Mouse (Mus musculus) heart, embryonic 16.5 days (tissue): ENCODE measurements at regions not wholly inside any gene's neighbourhood (a gene's known extent, or its start where the extent isn't known, plus 50 kb on each side); places are given as distances from the start of the nearest gene placed in this dataset.

Experiments
- ATAC-seq: fragments of 200-750 bp; cut with Nextera tagmentation; replicated peaks from 2 replicates; pipeline ENCODE4 v1.8.0; 2017; ENCODE audit warnings: moderate number of reproducible peaks; ENCODE audit not compliant: insufficient read depth, low FRiP score; ENCODE audit errors: extremely low read depth
- H3K27ac ChIP-seq: fragments of 300-500 bp; sonication (generic); 2 replicates; pipeline ENCODE4 v1.5.1; 2014; ENCODE audit warnings: mild to moderate bottlenecking, low read length, control low read depth, moderate library complexity
- H3K27me3 ChIP-seq: fragments of 300-500 bp; sonication (generic); 2 replicates; pipeline ENCODE4 v1.6.1; 2014; ENCODE audit warnings: low read length, mixed read lengths; ENCODE audit not compliant: control insufficient read depth, insufficient read depth
- H3K36me3 ChIP-seq: fragments of 300-500 bp; sonication (generic); 2 replicates; pipeline ENCODE4 v1.6.1; 2014; ENCODE audit not compliant: control insufficient read depth, insufficient read depth
- H3K4me1 ChIP-seq: fragments of 300-500 bp; sonication (generic); 2 replicates; pipeline ENCODE4 v1.6.1; 2014; ENCODE audit warnings: low read length, mixed read lengths; ENCODE audit not compliant: control insufficient read depth, insufficient read depth
- H3K4me2 ChIP-seq: fragments of 300-500 bp; sonication (generic); 2 replicates; pipeline ENCODE4 v1.6.1; 2014; ENCODE audit warnings: low read depth, mild to moderate bottlenecking, control low read depth, low read length
- H3K4me3 ChIP-seq: fragments of 300-500 bp; sonication (generic); 2 replicates; pipeline ENCODE4 v1.5.1; 2014; ENCODE audit warnings: mild to moderate bottlenecking, control low read depth, low read length
- H3K9ac ChIP-seq: fragments of 300-500 bp; sonication (generic); 2 replicates; pipeline ENCODE4 v1.6.1; 2014; ENCODE audit warnings: low read length, control low read depth
- H3K9me3 ChIP-seq: fragments of 300-500 bp; sonication (generic); replicated peaks from 2 replicates; pipeline ENCODE4 v1.6.1; 2016; ENCODE audit warnings: low read length; ENCODE audit not compliant: control insufficient read depth
- WGBS: fragments of 180-500 bp; shearing (Covaris S2); extraction: QIAGEN DNeasy Blood & Tissue Kit; methylation state at CpG from one replicate; pipeline ENCODE4 v1.1.7; 2014; 5-methylcytosine and 5-hydroxymethylcytosine counted together

GRCm38 (mm10) chr8:79587258-79587657 is 52.2 kb upstream of the Otud4 start:
- Histone ChIP-seq H3K9me3 (no peaks in the 10 kb centered on the region), H3K27me3 (no peaks in the 10 kb centered on the region), H3K4me3 (no peak overlapping the region), H3K4me1 (no peaks in the 10 kb centered on the region), H3K4me2 (no peak overlapping the region), H3K36me3 (no peaks in the 10 kb centered on the region), H3K9ac (no peak overlapping the region), H3K27ac (no peak overlapping the region)
- 7% methylated on average over 1 of the region's 1 CpGs for WGBS
- ATAC-seq: no peak

GRCm38 (mm10) chr8:79584966-79585365 is 54.5 kb upstream of the Otud4 start:
- Histone ChIP-seq H3K27me3 (no peaks in the 10 kb centered on the region), H3K9me3 (no peaks in the 10 kb centered on the region), H3K4me1 (no peaks in the 10 kb centered on the region), H3K9ac (no peak overlapping the region), H3K4me2 (no peak overlapping the region), H3K27ac (no peak overlapping the region), H3K36me3 (no peaks in the 10 kb centered on the region), H3K4me3 (no peak overlapping the region)
- 0 out of 2 replicates have a peak, but pooled peaks have one; percentile 53 for ATAC-seq
- 29% methylated on average over 3 of the region's 3 CpGs for WGBS

GRCm38 (mm10) chr8:79583326-79583725 is 56.1 kb upstream of the Otud4 start:
- Histone ChIP-seq H3K27ac (no peak overlapping the region), H3K4me2 (no peak overlapping the region), H3K9me3 (no peaks in the 10 kb centered on the region), H3K4me1 (no peaks in the 10 kb centered on the region), H3K27me3 (no peaks in the 10 kb centered on the region), H3K36me3 (no peaks in the 10 kb centered on the region), H3K9ac (no peak overlapping the region), H3K4me3 (no peak overlapping the region)
- no peak for ATAC-seq
- 12% methylated on average over 6 of the region's 6 CpGs for WGBS

- H3K36me3 ChIP-seq: no peaks in the 10 kb centered on the region
- H3K27me3 ChIP-seq: no peaks in the 10 kb centered on the region
- H3K4me3 ChIP-seq: no peak overlapping the region
- H3K27ac ChIP-seq: no peak overlapping the region
- no peaks in the 10 kb centered on the region for H3K9me3 ChIP-seq
- H3K4me1 ChIP-seq: no peaks in the 10 kb centered on the region
- WGBS: 93% methylated on average over 2 of the region's 2 CpGs
- H3K4me2 ChIP-seq: no peak overlapping the region
- no peak for ATAC-seq
- no peak overlapping the region for H3K9ac ChIP-seq
These were observed 57.2 kb upstream of the Otud4 start for GRCm38 (mm10) chr8:79582195-79582594.

GRCm38 (mm10) chr8:79576086-79576485 is 63.3 kb upstream of the Otud4 start:
- Histone ChIP-seq H3K9ac (no peak overlapping the region), H3K27me3 (no peaks in the 10 kb centered on the region), H3K36me3 (no peaks in the 10 kb centered on the region), H3K9me3 (no peaks in the 10 kb centered on the region), H3K4me1 (peaks cover 9% of the 10 kb centered on the region), H3K4me3 (no peak overlapping the region), H3K4me2 (no peak overlapping the region), H3K27ac (0 out of 2 replicates have a peak overlapping the region, but pooled peaks have one; percentile 12)
- 35% methylated on average over 7 of the region's 7 CpGs for WGBS
- ATAC-seq: no peak; the same call in 1 of the 2 replicates

GRCm38 (mm10) chr8:79575175-79575734 is 64.2 kb upstream of the Otud4 start:
- Histone ChIP-seq H3K27ac (no peak overlapping the region), H3K27me3 (no peaks in the 10 kb centered on the region), H3K9ac (no peak overlapping the region), H3K4me3 (no peak overlapping the region), H3K36me3 (no peaks in the 10 kb centered on the region), H3K4me2 (no peak overlapping the region), H3K9me3 (no peaks in the 10 kb centered on the region), H3K4me1 (peaks cover 9% of the 10 kb centered on the region)
- WGBS: 89% methylated on average over 2 of the region's 2 CpGs
- ATAC-seq: no peak

GRCm38 (mm10) chr8:79573491-79573890 is 65.9 kb upstream of the Otud4 start:
- 80% methylated on average over 7 of the region's 7 CpGs for WGBS
- Histone ChIP-seq H3K4me1 (peaks cover 9% of the 10 kb centered on the region), H3K4me2 (no peak overlapping the region), H3K9me3 (no peaks in the 10 kb centered on the region), H3K9ac (no peak overlapping the region), H3K27ac (no peak overlapping the region), H3K27me3 (no peaks in the 10 kb centered on the region), H3K36me3 (no peaks in the 10 kb centered on the region), H3K4me3 (no peak overlapping the region)
- no peak for ATAC-seq

GRCm38 (mm10) chr8:79572526-79572925 is 66.9 kb upstream of the Otud4 start:
- Histone ChIP-seq H3K4me1 (peaks cover 9% of the 10 kb centered on the region), H3K4me3 (no peak overlapping the region), H3K9ac (no peak overlapping the region), H3K27ac (no peak overlapping the region), H3K9me3 (no peaks in the 10 kb centered on the region), H3K4me2 (no peak overlapping the region), H3K36me3 (no peaks in the 10 kb centered on the region), H3K27me3 (no peaks in the 10 kb centered on the region)
- ATAC-seq: no peak
- 88% methylated on average over 5 of the region's 5 CpGs for WGBS

GRCm38 (mm10) chr8:79563101-79563500 is 76.3 kb upstream of the Otud4 start:
- Histone ChIP-seq H3K36me3 (no peaks in the 10 kb centered on the region), H3K4me1 (peaks cover 14% of the 10 kb centered on the region)
- 74% methylated on average over 6 of the region's 6 CpGs for WGBS

More at GRCm38 (mm10) chr8:79563101-79563500, 76.3 kb upstream of the Otud4 start:
- H3K9me3 ChIP-seq: no peaks in the 10 kb centered on the region; the same call in 1 of the 2 replicates
- ATAC-seq: no peak
- no peaks in the 10 kb centered on the region for H3K27me3 ChIP-seq
- H3K4me2 ChIP-seq: no peak overlapping the region
- no peak overlapping the region for H3K4me3 ChIP-seq
- no peak overlapping the region for H3K9ac ChIP-seq
- peak overlapping the region; percentile 98 for H3K27ac ChIP-seq
